Mouse (Mus musculus): ENCODE results near the gene Sept3. TPM values are rescaled to one million over a fixed set of nuclear protein-coding genes. Genes with fewer than 3 reads are reported as not detected.
A peak's percentile ranks its signal among the peaks of the same experiment; 100 is the strongest.

The Sept3 gene
- total RNA-seq, 2 experiments from 2014 or later: 652 to 661 TPM

- no peak for TF ChIP-seq CTCF (conservative IDR thresholded peaks at IDR 0.05)
- no peak for DNase-seq (ENCODE audit: low spot score in 2 of 2)
Measured at GRCm38 (mm10) chr15:82247131-82247776, 27.4 kb upstream of the Sept3 start.

GRCm38 (mm10) chr15:82251579-82251978 lies 23.1 kb upstream of the Sept3 start:
- no peak overlapping the region for H3K4me3 ChIP-seq
- DNase-seq (ENCODE audit: low spot score in 2 of 2): no peak
- H3K27ac ChIP-seq: no peak overlapping the region
- peak; percentile 60 for TF ChIP-seq CTCF (conservative IDR thresholded peaks at IDR 0.05)

More at GRCm38 (mm10) chr15:82247131-82247776, 27.4 kb upstream of the Sept3 start:
- Histone ChIP-seq H3K27ac (no peak overlapping the region), H3K4me3 (no peak overlapping the region)

GRCm38 (mm10) chr15:82252097-82252496 lies 22.6 kb upstream of the Sept3 start, which contains the start of gene 1500009C09Rik:
Gene 1500009C09Rik, plus strand, starts transcription at chr15:82252397.
- Histone ChIP-seq H3K4me3 (no peak within 1 kb of the TSS), H3K27ac (no peak within 1 kb of the TSS)
- TF ChIP-seq CTCF (conservative IDR thresholded peaks at IDR 0.05): no peak
- DNase-seq (ENCODE audit: low spot score in 2 of 2): no peak

- peak; percentile 27 to 40 for DNase-seq (ENCODE audit: low spot score in 2 of 2)
- Histone ChIP-seq H3K27ac (peak overlapping the region; percentile 98), H3K4me3 (peak overlapping the region; percentile 76)
- TF ChIP-seq CTCF (conservative IDR thresholded peaks at IDR 0.05): peak; percentile 79
Measured at GRCm38 (mm10) chr15:82255248-82255647, 19.4 kb upstream of the Sept3 start.

GRCm38 (mm10) chr15:82255944-82256383 lies 18.7 kb upstream of the Sept3 start:
- TF ChIP-seq CTCF (conservative IDR thresholded peaks at IDR 0.05): peak; percentile 68
- DNase-seq (ENCODE audit: low spot score in 2 of 2): peak; percentile 79 to 94
- peak overlapping the region; percentile 98 for H3K27ac ChIP-seq

GRCm38 (mm10) chr15:82259510-82259909 lies 15.2 kb upstream of the Sept3 start:
- Histone ChIP-seq H3K4me3 (no peak overlapping the region), H3K27ac (no peak overlapping the region)
- TF ChIP-seq CTCF (conservative IDR thresholded peaks at IDR 0.05): peak; percentile 99
- peak; percentile 50 to 84 for DNase-seq (ENCODE audit: low spot score in 2 of 2)

More at GRCm38 (mm10) chr15:82255944-82256383, 18.7 kb upstream of the Sept3 start:
- peak overlapping the region; percentile 76 for H3K4me3 ChIP-seq

GRCm38 (mm10) chr15:82266356-82266755 lies 8.3 kb upstream of the Sept3 start:
- Histone ChIP-seq H3K27ac (no peak overlapping the region), H3K4me3 (no peak overlapping the region)
- peak; percentile 58 to 75 for DNase-seq (ENCODE audit: low spot score in 2 of 2)
- TF ChIP-seq CTCF (conservative IDR thresholded peaks at IDR 0.05): peak; percentile 95

- no peak for TF ChIP-seq CTCF (conservative IDR thresholded peaks at IDR 0.05)
- no peak overlapping the region for H3K4me3 ChIP-seq
- peak overlapping the region; percentile 78 for H3K27ac ChIP-seq
- DNase-seq (ENCODE audit: low spot score in 2 of 2): peak; percentile 63 to 67
Measured at GRCm38 (mm10) chr15:82268185-82268584, 6.5 kb upstream of the Sept3 start.

GRCm38 (mm10) chr15:82268783-82269182 lies 5.9 kb upstream of the Sept3 start:
- TF ChIP-seq CTCF (conservative IDR thresholded peaks at IDR 0.05): no peak
- Histone ChIP-seq H3K4me3 (no peak overlapping the region), H3K27ac (peak overlapping the region; percentile 78)
- DNase-seq (ENCODE audit: low spot score in 2 of 2): no peak

GRCm38 (mm10) chr15:82271201-82271600 lies 3.5 kb upstream of the Sept3 start:
- Histone ChIP-seq H3K27ac (no peak overlapping the region), H3K4me3 (no peak overlapping the region)
- peak; percentile 94 for TF ChIP-seq CTCF (conservative IDR thresholded peaks at IDR 0.05)
- peak; percentile 60 to 82 for DNase-seq (ENCODE audit: low spot score in 2 of 2)

GRCm38 (mm10) chr15:82272295-82272694 lies 2.4 kb upstream of the Sept3 start:
- Histone ChIP-seq H3K27ac (no peak overlapping the region), H3K4me3 (no peak overlapping the region)
- TF ChIP-seq CTCF (conservative IDR thresholded peaks at IDR 0.05): no peak

GRCm38 (mm10) chr15:82274927-82275901 lies 521 bp downstream of the Sept3 start:
- Histone ChIP-seq H3K4me3 (peak overlapping the region; percentile 86), H3K27ac (peak overlapping the region; percentile 97)
- no peak for TF ChIP-seq CTCF (conservative IDR thresholded peaks at IDR 0.05)
- peak; percentile 62 to 78 for DNase-seq (ENCODE audit: low spot score in 2 of 2)

More at GRCm38 (mm10) chr15:82272295-82272694, 2.4 kb upstream of the Sept3 start:
- DNase-seq (ENCODE audit: low spot score in 2 of 2): no peak

- no peak for TF ChIP-seq CTCF (conservative IDR thresholded peaks at IDR 0.05)
- peak in 1 of 2 experiments; percentile 42 for DNase-seq (ENCODE audit: low spot score in 2 of 2)
- Histone ChIP-seq H3K27ac (peak overlapping the region; percentile 97), H3K4me3 (peak overlapping the region; percentile 15; the same call in 1 of the 2 replicates)
Measured at GRCm38 (mm10) chr15:82277591-82277990, 2.9 kb downstream of the Sept3 start.
